Mouse (Mus musculus): Measurements from ENCODE around the gene Tmem223. TPM values are rescaled to one million over a fixed set of nuclear protein-coding genes. Genes with fewer than 3 reads are reported as not detected.

The Tmem223 gene
- polyA plus RNA-seq, 1 experiment = 142 TPM

DNA sequence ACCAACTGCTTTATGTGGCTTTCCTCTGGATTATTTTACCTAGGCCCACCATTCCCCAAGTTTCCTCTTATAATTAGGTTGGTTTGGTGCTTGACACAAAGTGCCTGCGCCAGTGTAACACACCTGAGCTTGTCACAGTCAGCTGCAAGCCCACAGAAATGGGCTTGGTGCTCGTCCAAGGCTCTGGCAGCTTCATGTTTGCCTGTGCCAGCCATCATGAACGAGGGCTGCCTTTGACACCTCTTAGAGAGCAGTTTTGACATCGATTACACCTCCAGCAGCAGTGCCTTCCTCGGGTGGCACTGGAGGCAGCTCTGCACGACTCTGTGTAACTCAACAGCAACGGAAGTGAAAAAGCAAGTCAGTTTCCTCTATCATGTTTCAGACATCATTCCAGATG lies 19.4 kb downstream of the Tmem223 start:
- H3K4me1 ChIP-seq (ENCODE audit: control insufficient read depth, insufficient read depth, low read length) = peaks cover 6% of the 10 kb centered on the region; the same call in 1 of the 2 replicates
- H3K4me3 ChIP-seq (ENCODE audit: insufficient read depth, low read length) = no peak overlapping the region
- 0 out of 2 replicates have a peak overlapping the region, but pooled peaks have one; percentile 7 for H3K27ac ChIP-seq (ENCODE audit: insufficient read depth, low read length)
- TF ChIP-seq CTCF (IDR thresholded peaks at IDR 0.05; ENCODE audit: extremely low read depth, insufficient read depth, low read length) (no peak), POLR2A (IDR thresholded peaks at IDR 0.05; ENCODE audit: extremely low read depth, insufficient read depth, low read length) (no peak)

- Histone ChIP-seq H3K27ac (ENCODE audit: insufficient read depth, low read length) (no peak within 1 kb of the TSS), H3K4me1 (ENCODE audit: control insufficient read depth, insufficient read depth, low read length) (no peaks in the 10 kb centered on the region; the same call in 1 of the 2 replicates), H3K4me3 (ENCODE audit: insufficient read depth, low read length) (peak within 1 kb of the TSS; percentile 95)
- TF ChIP-seq CTCF (IDR thresholded peaks at IDR 0.05; ENCODE audit: extremely low read depth, insufficient read depth, low read length) (no peak), POLR2A (IDR thresholded peaks at IDR 0.05; ENCODE audit: extremely low read depth, insufficient read depth, low read length) (0 out of 2 replicates have a peak, but pooled peaks have one; percentile 46)
Observed at GRCm38 (mm10) chr19:8798264-8798946, 27.6 kb downstream of the Tmem223 start, which contains the start of gene Polr2g. Gene Polr2g (minus strand): TSS chr19:8798577.

GRCm38 (mm10) chr19:8798947-8799315 lies 28.1 kb downstream of the Tmem223 start:
- H3K4me3 ChIP-seq (ENCODE audit: insufficient read depth, low read length) = no peak overlapping the region
- TF ChIP-seq POLR2A (IDR thresholded peaks at IDR 0.05; ENCODE audit: extremely low read depth, insufficient read depth, low read length) (no peak), CTCF (IDR thresholded peaks at IDR 0.05; ENCODE audit: extremely low read depth, insufficient read depth, low read length) (no peak)
- no peaks in the 10 kb centered on the region; the same call in 1 of the 2 replicates for H3K4me1 ChIP-seq (ENCODE audit: control insufficient read depth, insufficient read depth, low read length)
- H3K27ac ChIP-seq (ENCODE audit: insufficient read depth, low read length) = no peak overlapping the region

DNA sequence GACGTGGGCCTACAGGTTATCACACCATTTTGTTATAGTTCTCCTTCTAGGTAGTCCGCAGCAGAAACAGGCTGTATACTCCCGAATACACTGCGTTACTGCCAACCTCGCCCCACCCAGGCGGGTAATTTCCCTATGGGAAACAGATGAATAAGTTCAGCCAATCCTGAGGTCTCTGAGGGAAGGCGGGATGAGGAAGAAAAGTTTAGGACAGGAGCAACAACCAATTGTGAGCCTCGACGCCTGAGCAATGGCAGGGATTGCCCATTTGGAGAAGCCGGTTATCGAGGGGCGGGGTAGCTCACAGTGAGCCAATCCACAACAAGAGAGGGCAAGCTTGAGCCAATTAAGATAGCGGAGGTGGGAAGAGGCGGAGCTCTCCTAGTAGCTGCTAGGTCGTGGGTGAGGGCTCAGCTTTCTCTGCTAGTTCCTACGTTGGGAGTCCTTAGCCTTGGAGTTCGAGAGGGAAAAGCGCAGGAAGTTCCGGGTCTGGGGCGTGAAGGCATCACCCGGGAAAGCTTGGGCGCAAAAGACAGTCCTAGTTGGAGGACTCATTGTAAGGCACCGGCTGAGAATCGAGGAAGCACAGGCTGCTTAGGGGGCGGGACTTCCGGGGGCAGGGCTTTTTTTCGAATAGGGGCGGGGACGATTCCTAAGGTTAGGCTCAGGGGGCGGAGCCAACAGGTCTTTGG lies 31.5 kb downstream of the Tmem223 start, which contains the start of gene Zbtb3:
Gene Zbtb3, plus strand, starts transcription at position 426 of the 692 bp plus-strand sequence.
- Histone ChIP-seq H3K4me3 (ENCODE audit: insufficient read depth, low read length) (peak within 1 kb of the TSS; percentile 47), H3K27ac (ENCODE audit: insufficient read depth, low read length) (no peak within 1 kb of the TSS), H3K4me1 (ENCODE audit: control insufficient read depth, insufficient read depth, low read length) (no peaks in the 10 kb centered on the region; the same call in 1 of the 2 replicates)
- TF ChIP-seq POLR2A (IDR thresholded peaks at IDR 0.05; ENCODE audit: extremely low read depth, insufficient read depth, low read length) = peak; percentile 73
- no peak for TF ChIP-seq CTCF (IDR thresholded peaks at IDR 0.05; ENCODE audit: extremely low read depth, insufficient read depth, low read length)

DNA sequence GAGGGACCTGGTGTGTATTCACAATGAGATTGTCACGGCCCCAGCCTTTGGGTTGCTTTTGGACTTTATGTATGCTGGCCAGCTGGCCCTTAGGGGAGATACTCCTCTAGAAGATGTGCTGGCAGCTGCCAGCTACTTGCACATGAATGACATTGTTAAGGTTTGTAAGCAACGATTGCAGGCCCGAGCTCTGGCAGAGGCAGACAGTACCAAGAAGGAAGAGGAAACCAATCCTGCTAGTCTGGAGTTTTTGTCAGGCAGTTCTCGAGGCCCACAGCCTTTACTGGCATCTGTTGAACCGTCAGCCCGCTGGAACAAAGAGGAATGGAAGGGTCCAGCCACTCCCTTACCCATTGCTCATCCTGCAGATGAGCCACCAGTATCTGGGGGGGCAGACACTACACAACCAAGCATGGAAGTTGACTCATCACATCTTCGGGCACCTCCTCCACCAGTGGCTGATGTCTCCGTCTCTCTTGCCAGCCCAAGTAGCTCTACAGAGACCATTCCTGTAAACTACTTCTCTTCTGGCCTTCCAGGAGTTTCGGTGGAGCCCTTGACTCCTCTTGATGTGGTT lies 32.5 kb downstream of the Tmem223 start:
- no peaks in the 10 kb centered on the region for H3K4me1 ChIP-seq (ENCODE audit: control insufficient read depth, insufficient read depth, low read length)
- TF ChIP-seq CTCF (IDR thresholded peaks at IDR 0.05; ENCODE audit: extremely low read depth, insufficient read depth, low read length) (no peak), POLR2A (IDR thresholded peaks at IDR 0.05; ENCODE audit: extremely low read depth, insufficient read depth, low read length) (no peak)
- no peak overlapping the region for H3K27ac ChIP-seq (ENCODE audit: insufficient read depth, low read length)
- H3K4me3 ChIP-seq (ENCODE audit: insufficient read depth, low read length) = no peak overlapping the region; the same call in 1 of the 2 replicates

DNA sequence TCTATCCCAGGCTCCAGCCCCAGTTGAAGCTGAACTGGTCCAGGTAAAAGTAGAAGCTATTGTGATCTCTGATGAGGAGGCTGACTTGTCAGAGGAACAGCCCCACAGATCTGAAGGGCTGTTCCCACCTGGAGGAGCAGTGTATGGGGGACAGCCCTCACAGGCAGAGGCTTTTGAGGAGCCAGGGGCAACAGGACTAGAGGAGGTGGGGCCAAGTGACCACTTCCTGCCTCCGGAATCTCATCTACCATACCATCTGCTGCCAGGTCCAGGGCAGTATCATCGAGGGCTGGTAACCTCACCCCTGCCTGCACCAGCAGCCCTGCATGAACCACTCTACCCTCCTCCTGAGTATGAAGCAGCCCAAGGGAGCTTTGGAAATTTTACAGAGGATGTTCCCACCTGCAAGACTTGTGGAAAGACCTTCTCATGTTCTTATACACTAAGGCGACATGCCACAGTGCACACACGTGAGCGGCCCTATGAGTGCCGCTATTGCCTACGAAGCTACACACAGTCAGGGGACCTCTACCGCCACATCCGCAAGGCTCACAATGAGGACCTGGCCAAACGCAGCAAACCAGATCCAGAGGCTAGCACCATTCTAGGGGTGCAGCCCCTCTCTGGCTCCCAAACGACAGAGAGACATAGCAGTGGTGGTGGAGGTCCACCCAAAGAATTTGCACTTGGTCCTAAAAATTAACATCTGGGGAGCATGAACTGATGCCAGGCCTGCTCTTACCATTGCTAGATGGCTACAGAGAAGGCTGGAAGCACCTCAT lies 33.3 kb downstream of the Tmem223 start:
- Histone ChIP-seq H3K4me1 (ENCODE audit: control insufficient read depth, insufficient read depth, low read length) (no peaks in the 10 kb centered on the region), H3K4me3 (ENCODE audit: insufficient read depth, low read length) (no peak overlapping the region), H3K27ac (ENCODE audit: insufficient read depth, low read length) (no peak overlapping the region)
- TF ChIP-seq CTCF (IDR thresholded peaks at IDR 0.05; ENCODE audit: extremely low read depth, insufficient read depth, low read length) (no peak), POLR2A (IDR thresholded peaks at IDR 0.05; ENCODE audit: extremely low read depth, insufficient read depth, low read length) (no peak)

DNA sequence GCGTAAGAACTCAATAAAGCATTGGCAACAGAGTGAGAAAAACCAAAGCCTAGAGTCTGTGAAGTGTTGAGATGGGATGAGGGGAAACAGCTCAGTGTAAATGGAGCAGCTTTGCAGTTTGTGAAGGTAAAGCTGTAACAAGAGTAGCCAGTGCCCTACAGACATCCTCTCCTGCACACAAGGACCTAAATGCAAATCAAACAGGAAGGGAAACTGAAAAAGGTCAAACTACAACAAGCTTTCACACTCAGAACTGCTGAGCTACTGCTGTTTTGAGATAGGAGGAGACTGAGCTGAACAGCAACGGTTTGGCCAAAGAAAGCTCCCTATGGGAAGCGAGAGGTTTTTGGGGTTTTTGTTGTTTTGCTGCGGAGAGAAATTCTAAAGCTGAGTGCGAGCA lies 36.0 kb downstream of the Tmem223 start:
- H3K4me3 ChIP-seq (ENCODE audit: insufficient read depth, low read length) = no peak overlapping the region
- no peak for TF ChIP-seq CTCF (IDR thresholded peaks at IDR 0.05; ENCODE audit: extremely low read depth, insufficient read depth, low read length)
- H3K27ac ChIP-seq (ENCODE audit: insufficient read depth, low read length) = no peak overlapping the region
- no peaks in the 10 kb centered on the region for H3K4me1 ChIP-seq (ENCODE audit: control insufficient read depth, insufficient read depth, low read length)

DNA sequence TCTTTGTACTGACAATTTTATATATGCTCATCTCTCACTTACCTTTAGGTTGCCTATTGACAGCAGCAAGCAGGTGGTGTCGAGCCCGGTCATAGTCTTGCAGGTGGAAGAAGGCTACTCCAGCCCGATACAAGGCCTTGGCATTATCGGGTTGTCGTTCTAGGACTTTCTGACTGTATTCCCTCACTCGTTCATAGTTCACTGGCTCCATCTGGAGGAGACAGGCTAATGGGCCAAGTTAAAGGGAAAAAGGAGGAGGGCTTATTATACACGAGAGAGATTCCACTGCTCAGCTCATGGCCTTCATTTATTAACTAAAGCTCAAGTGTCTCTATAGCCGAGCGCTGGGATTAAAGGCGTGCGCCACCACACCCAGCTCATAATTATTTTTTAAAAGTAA lies 45.0 kb downstream of the Tmem223 start:
- no peak overlapping the region for H3K27ac ChIP-seq (ENCODE audit: insufficient read depth, low read length)
- TF ChIP-seq CTCF (IDR thresholded peaks at IDR 0.05; ENCODE audit: extremely low read depth, insufficient read depth, low read length) = peak; percentile 11; the same call in 1 of the 2 replicates
- no peak for TF ChIP-seq POLR2A (IDR thresholded peaks at IDR 0.05; ENCODE audit: extremely low read depth, insufficient read depth, low read length)
- H3K4me3 ChIP-seq (ENCODE audit: insufficient read depth, low read length) = no peak overlapping the region
- peaks cover 3% of the 10 kb centered on the region; the same call in 1 of the 2 replicates for H3K4me1 ChIP-seq (ENCODE audit: control insufficient read depth, insufficient read depth, low read length)

DNA sequence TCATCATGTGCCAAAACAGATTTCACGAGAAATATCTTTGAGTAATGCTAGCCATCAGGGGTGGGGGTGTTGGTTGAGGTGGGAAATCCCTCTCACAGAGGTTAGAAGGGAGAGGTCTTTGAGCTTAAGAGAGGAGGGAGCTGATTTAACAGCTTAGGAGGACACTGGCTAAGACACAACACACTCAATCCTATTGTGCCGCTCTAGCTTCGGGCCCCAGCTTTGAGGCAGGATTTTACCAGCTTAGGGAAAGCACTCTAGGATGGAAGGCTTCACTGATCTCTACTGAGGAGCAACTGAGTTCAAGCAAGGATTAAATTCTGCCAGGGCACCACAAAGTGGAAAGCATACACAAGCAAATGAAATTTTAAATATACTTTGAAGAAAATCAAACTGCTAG lies 46.2 kb downstream of the Tmem223 start:
- no peak overlapping the region for H3K27ac ChIP-seq (ENCODE audit: insufficient read depth, low read length)
- peaks cover 3% of the 10 kb centered on the region; the same call in 1 of the 2 replicates for H3K4me1 ChIP-seq (ENCODE audit: control insufficient read depth, insufficient read depth, low read length)
- H3K4me3 ChIP-seq (ENCODE audit: insufficient read depth, low read length) = no peak overlapping the region
- TF ChIP-seq CTCF (IDR thresholded peaks at IDR 0.05; ENCODE audit: extremely low read depth, insufficient read depth, low read length) (no peak), POLR2A (IDR thresholded peaks at IDR 0.05; ENCODE audit: extremely low read depth, insufficient read depth, low read length) (no peak)

All from cortical plate, adult 2 months (tissue).